Mouse (Mus musculus) kidney, postnatal 0 days (tissue): Measurements from ENCODE around the gene Ssbp3. TPM values are rescaled to one million over a fixed set of nuclear protein-coding genes. Genes with fewer than 3 reads are reported as not detected.
A peak's percentile ranks its signal among the peaks of the same experiment; 100 is the strongest.

Experiments
- ATAC-seq: fragments of 200-750 bp; cut with Nextera tagmentation; replicated peaks from 2 replicates; pipeline ENCODE4 v1.8.0; 2017; ENCODE audit warnings: low read depth, moderate number of reproducible peaks, moderate TSS enrichment, moderate library complexity; ENCODE audit not compliant: low FRiP score
- DNase-seq: peaks from one replicate; pipeline ENCODE4 v3.0.0-alpha.2; 2016; ENCODE audit warnings: low spot score
- H3K27ac ChIP-seq: fragments of 300-500 bp; sonication (generic); 2 replicates; pipeline ENCODE4 v1.5.1; 2014; ENCODE audit warnings: mild to moderate bottlenecking
- H3K27me3 ChIP-seq: fragments of 300-500 bp; sonication (generic); 2 replicates; pipeline ENCODE4 v1.6.1; 2014; ENCODE audit warnings: low read length, mixed read lengths; ENCODE audit not compliant: insufficient read depth
- H3K36me3 ChIP-seq: fragments of 300-500 bp; sonication (generic); 2 replicates; pipeline ENCODE4 v1.6.1; 2014; ENCODE audit warnings: low read length, mixed read lengths; ENCODE audit not compliant: insufficient read depth
- H3K4me1 ChIP-seq: fragments of 300-500 bp; sonication (generic); replicated peaks from 2 replicates; pipeline ENCODE4 v1.6.1; 2014; ENCODE audit warnings: antibody characterized with exemption, low read length, mixed read lengths; ENCODE audit not compliant: insufficient read depth
- H3K4me2 ChIP-seq: fragments of 300-500 bp; sonication (generic); 2 replicates; pipeline ENCODE4 v1.6.1; 2014; ENCODE audit warnings: mild to moderate bottlenecking, low read length, moderate library complexity, mixed read lengths
- H3K4me3 ChIP-seq: fragments of 300-500 bp; sonication (generic); replicated peaks from 2 replicates; pipeline ENCODE4 v1.5.1; 2014; ENCODE audit warnings: low read depth, low read length
- H3K9ac ChIP-seq: fragments of 300-500 bp; sonication (generic); 2 replicates; pipeline ENCODE4 v1.6.1; 2014; ENCODE audit warnings: low read depth, low read length
- H3K9me3 ChIP-seq: fragments of 300-500 bp; sonication (generic); replicated peaks from 2 replicates; pipeline ENCODE4 v1.6.1; 2016; ENCODE audit warnings: low read length, inconsistent platforms, mixed read lengths
- CTCF ChIP-seq: IDR thresholded peaks from 2 replicates; pipeline ENCODE4 v1.5.1; 2016; ENCODE audit warnings: antibody characterized with exemption, low read depth, mild to moderate bottlenecking, moderate library complexity
- WGBS: fragments of 180-500 bp; shearing (Covaris S2); extraction: QIAGEN DNeasy Blood & Tissue Kit; methylation state at CpG from one replicate; pipeline ENCODE4 v1.1.7; 2014; 5-methylcytosine and 5-hydroxymethylcytosine counted together
- polyA plus RNA-seq: library from polyadenylated mRNA; unstranded; fragments of >200 nt; fragmentation: Nextera tagmentation; extraction: Ambion mirVana; gene quantifications from 2 replicates; pipeline ENCODE4 v1.2.1, GENCODE M21; 2015

Gene Ssbp3
- polyA plus RNA-seq, 1 experiment from 2014 or later, result 68.3 TPM

DNA sequence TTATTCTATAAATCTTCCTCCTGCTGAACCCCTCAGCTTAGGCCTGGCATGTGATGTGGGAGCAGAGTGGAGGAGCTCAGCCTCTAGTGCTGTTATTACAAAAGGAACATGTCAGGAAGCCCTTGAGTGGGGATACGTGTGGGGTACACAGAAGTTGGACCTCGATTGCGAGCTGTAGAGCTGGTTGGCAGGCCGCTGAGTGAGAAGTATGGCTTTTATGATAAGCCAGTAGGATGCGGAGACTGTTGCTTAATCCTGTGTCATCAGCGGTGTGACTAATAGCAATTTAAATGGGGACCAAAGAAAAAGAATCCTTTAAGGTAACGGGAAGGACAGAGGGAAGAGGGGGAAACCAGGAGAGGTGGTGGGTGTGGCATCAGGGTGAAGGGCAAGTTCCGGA lies 8.3 kb upstream of the Ssbp3 start:
- H3K4me3 ChIP-seq, result no peak overlapping the region
- H3K9me3 ChIP-seq, result no peaks in the 10 kb centered on the region
- TF ChIP-seq CTCF, result no peak
- H3K4me2 ChIP-seq, result no peak overlapping the region
- H3K4me1 ChIP-seq, result no peaks in the 10 kb centered on the region; the same call in 1 of the 2 replicates
- H3K27me3 ChIP-seq, result no peaks in the 10 kb centered on the region
- 82% methylated on average over 8 of the region's 8 CpGs for WGBS
- H3K27ac ChIP-seq, result no peak overlapping the region
- no peaks in the 10 kb centered on the region for H3K36me3 ChIP-seq
- DNase-seq (no peak), ATAC-seq (no peak)
- no peak overlapping the region for H3K9ac ChIP-seq

DNA sequence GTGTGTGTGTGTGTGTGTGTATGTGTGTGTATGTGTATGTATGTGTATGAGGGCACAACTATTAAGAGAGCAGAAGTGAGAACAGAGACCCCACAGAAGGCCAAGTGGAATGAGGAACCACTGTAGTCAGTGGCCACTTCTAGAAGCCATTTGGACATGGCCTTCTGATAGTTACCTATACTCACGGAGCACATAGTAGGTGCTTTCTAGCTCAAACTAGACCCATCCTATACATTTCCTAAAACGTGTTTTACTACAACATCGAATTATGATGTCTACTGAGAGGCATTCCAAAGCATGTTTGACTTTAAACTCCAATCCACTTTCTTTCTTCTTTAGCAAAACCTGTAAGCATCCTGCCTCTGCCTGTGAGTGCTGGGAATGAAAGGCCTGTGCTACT lies 4.6 kb upstream of the Ssbp3 start:
- H3K4me2 ChIP-seq, result no peak overlapping the region
- no peak overlapping the region for H3K27ac ChIP-seq
- H3K9ac ChIP-seq, result no peak overlapping the region
- TF ChIP-seq CTCF, result no peak
- H3K4me1 ChIP-seq, result peaks cover 26% of the 10 kb centered on the region
- H3K27me3 ChIP-seq, result no peaks in the 10 kb centered on the region
- H3K9me3 ChIP-seq, result no peaks in the 10 kb centered on the region
- no peaks in the 10 kb centered on the region for H3K36me3 ChIP-seq
- H3K4me3 ChIP-seq, result no peak overlapping the region
- ATAC-seq (no peak), DNase-seq (no peak)
- 90% methylated on average over 3 of the region's 3 CpGs for WGBS

DNA sequence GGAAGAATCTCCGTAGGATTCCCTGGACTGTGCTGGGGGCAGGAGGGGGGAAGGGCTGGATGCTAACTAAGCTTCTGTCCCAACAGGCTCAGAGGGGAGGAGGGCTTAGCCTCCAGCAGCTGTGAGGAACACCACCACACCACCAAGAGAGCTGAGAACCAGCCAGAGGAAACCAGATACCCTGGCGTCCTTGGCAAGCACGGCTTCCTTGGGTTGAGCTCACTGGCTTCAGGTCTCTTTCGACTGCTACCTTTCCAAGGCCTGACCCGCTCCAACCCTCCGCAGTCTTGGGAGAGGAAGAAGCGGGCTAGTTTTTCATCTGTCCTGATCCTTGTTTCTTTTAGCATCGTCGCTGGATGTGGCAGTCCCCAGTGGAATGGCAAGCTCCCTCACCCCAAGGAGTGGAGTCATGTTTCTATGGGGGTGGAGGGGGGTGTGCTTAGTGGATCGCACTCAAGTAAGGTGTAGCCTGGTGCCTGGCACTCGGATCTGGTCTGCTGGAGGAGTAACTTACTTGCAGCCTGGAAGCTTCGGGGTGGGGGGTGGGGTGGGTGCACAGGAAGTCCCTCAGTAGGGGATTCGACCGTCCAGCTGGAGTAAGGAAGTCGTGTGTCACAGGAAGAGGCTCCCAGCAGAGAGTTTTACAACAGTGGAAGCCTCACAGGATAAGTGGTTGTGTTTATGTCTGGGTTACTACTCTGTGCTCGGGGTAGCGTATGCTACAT lies 2.6 kb upstream of the Ssbp3 start:
- peak; percentile 79 for DNase-seq
- H3K9me3 ChIP-seq, result no peaks in the 10 kb centered on the region
- WGBS, result 6% methylated on average over 17 of the region's 17 CpGs
- H3K27ac ChIP-seq, result peak overlapping the region; percentile 97
- H3K9ac ChIP-seq, result peak overlapping the region; percentile 13; the same call in 1 of the 2 replicates
- H3K4me2 ChIP-seq, result peak overlapping the region; percentile 40
- ATAC-seq, result peak; percentile 14
- peaks cover 26% of the 10 kb centered on the region for H3K4me1 ChIP-seq
- H3K27me3 ChIP-seq, result no peaks in the 10 kb centered on the region
- H3K4me3 ChIP-seq, result no peak overlapping the region
- TF ChIP-seq CTCF, result no peak
- no peaks in the 10 kb centered on the region for H3K36me3 ChIP-seq

DNA sequence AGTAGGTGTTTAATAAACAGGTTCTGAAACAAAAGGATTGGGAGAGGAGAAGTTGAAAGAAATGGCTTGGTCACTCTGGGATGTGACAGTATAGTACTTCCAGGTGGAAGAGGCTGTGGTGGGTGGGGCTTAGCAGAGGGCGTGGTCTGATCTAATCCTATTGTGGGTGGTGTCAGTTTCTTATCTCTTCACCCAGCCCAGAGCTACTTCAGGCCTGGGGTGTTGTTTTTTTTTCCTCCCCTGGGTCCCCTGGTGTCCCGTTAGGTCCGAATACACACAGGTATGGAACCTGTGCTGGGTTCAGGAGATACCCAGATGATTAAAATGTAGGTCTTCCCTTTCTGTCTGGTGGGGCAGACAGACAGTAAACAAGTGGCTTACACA lies 2.1 kb upstream of the Ssbp3 start:
- ATAC-seq, result no peak
- Histone ChIP-seq H3K9ac (peak overlapping the region; percentile 25; the same call in 1 of the 2 replicates), H3K27ac (peak overlapping the region; percentile 97)

DNA sequence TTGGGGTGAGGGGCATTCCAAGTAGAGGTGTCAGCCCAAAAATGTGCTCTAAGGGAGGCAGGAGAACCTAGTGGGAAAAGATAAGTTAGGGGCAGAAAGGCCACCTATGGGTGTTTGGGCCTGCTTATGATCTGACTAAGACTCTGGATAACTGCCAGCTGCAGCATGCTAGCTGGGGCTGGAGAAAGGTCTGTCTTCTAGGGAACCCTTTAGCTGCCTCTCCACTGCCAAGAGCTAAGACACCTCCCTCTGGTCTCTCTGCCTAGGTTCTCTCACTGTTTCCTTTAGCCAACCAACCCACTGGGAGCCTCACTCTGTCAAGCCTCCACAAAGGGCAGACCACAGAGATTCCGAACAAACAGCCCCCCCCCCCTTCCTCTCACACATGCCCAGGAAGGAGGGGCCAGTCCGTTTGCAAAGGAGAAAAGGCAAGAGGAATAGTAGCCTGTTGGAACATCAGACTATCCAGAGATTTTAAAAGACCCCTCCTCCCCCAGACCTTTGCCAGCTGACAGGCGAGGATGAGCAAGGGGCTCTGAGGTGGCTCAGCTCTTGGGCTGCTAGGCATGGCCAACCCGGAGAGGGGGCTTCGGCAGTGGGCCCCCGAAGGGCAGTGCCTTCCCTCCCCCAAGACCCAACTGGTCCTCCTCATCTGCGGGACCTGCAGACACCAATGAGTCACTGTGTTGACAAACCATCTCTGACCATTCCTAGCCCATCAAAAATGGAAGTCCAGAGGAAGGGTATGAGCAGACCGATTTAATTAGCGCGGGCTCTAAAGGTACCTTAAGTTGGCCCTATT lies 1.4 kb upstream of the Ssbp3 start:
- H3K27me3 ChIP-seq, result no peaks in the 10 kb centered on the region
- H3K4me1 ChIP-seq, result peaks cover 38% of the 10 kb centered on the region
- ATAC-seq (no peak), DNase-seq (peak; percentile 89)
- WGBS, result 8% methylated on average over 10 of the region's 10 CpGs
- H3K27ac ChIP-seq, result peak overlapping the region; percentile 97
- H3K4me3 ChIP-seq, result no peak overlapping the region
- peak overlapping the region; percentile 25; the same call in 1 of the 2 replicates for H3K9ac ChIP-seq
- no peaks in the 10 kb centered on the region for H3K36me3 ChIP-seq
- TF ChIP-seq CTCF, result 0 out of 2 replicates have a peak, but pooled peaks have one; percentile 8
- H3K4me2 ChIP-seq, result peak overlapping the region; percentile 97
- H3K9me3 ChIP-seq, result no peaks in the 10 kb centered on the region

More for the DNA sequence above, 2.1 kb upstream of the Ssbp3 start:
- Histone ChIP-seq H3K36me3 (no peaks in the 10 kb centered on the region), H3K4me1 (peaks cover 32% of the 10 kb centered on the region), H3K9me3 (no peaks in the 10 kb centered on the region), H3K4me2 (peak overlapping the region; percentile 40; the same call in 1 of the 2 replicates), H3K4me3 (no peak overlapping the region), H3K27me3 (no peaks in the 10 kb centered on the region)
- no peak for TF ChIP-seq CTCF
- peak; percentile 71 for DNase-seq
- WGBS, result 22% methylated on average over 3 of the region's 3 CpGs

DNA sequence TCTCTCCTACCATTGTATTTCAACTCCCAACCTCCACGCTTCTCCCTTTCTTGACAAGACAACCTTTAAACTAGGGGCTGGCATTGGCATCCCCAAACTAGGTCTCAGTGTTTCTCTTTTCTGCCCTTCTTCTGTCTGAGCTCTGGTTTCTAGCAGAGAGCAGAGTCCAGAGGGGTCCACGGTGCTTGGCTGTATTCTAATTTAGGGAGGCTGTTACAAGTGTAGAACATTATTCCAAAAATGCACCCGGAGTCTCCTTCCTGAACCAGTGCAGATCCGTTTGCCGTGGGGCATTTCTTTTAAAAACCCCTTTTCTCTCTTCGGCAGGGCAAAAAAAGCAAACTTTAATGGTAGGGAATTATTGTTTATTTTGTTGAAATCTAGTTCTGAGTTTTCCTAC lies 704 bp upstream of the Ssbp3 start:
- H3K9me3 ChIP-seq, result no peaks in the 10 kb centered on the region
- H3K27ac ChIP-seq, result peak overlapping the region; percentile 97
- no peaks in the 10 kb centered on the region for H3K27me3 ChIP-seq
- peaks cover 40% of the 10 kb centered on the region for H3K4me1 ChIP-seq
- H3K9ac ChIP-seq, result no peak overlapping the region
- no peak for ATAC-seq
- WGBS, result under 1% methylated on average over 6 of the region's 6 CpGs
- no peak for DNase-seq
- no peak for TF ChIP-seq CTCF
- H3K36me3 ChIP-seq, result no peaks in the 10 kb centered on the region
- H3K4me3 ChIP-seq, result no peak overlapping the region; the same call in 1 of the 2 replicates
- peak overlapping the region; percentile 97 for H3K4me2 ChIP-seq
